Mouse (Mus musculus) embryo, embryonic 11.5 days (tissue): ENCODE measurements at regions not wholly inside any gene's neighbourhood (a gene's known extent, or its start where the extent isn't known, plus 50 kb on each side); places are given as distances from the start of the nearest gene placed in this dataset.

Experiments used
- DNase-seq: peaks from one replicate; pipeline ENCODE4 v3.0.0-alpha.2; 2012; ENCODE audit warnings: low read depth, low spot score

- DNase-seq, result peak; percentile 13
These were observed 1372.9 kb upstream of the Tenm4 start for GRCm38 (mm10) chr7:94798101-94798500.

GRCm38 (mm10) chr7:94841197-94841596 is 1329.8 kb upstream of the Tenm4 start:
- DNase-seq, result no peak

GRCm38 (mm10) chr7:94851360-94851759 is 1319.7 kb upstream of the Tenm4 start:
- no peak for DNase-seq

GRCm38 (mm10) chr7:94856636-94857035 is 1314.4 kb upstream of the Tenm4 start:
- no peak for DNase-seq

GRCm38 (mm10) chr7:94890711-94891430 is 1280.2 kb upstream of the Tenm4 start:
- DNase-seq, result no peak

- DNase-seq, result no peak
These were observed 1273.0 kb upstream of the Tenm4 start for GRCm38 (mm10) chr7:94898088-94898487.

- no peak for DNase-seq
These were observed 1244.4 kb upstream of the Tenm4 start for GRCm38 (mm10) chr7:94926547-94927123.

GRCm38 (mm10) chr7:94963758-94964299 is 1207.2 kb upstream of the Tenm4 start:
- no peak for DNase-seq

GRCm38 (mm10) chr7:94967601-94968000 is 1203.4 kb upstream of the Tenm4 start:
- no peak for DNase-seq

- no peak for DNase-seq
These were observed 1195.8 kb upstream of the Tenm4 start for GRCm38 (mm10) chr7:94975037-94975775.

GRCm38 (mm10) chr7:94996258-94996657 is 1174.8 kb upstream of the Tenm4 start:
- no peak for DNase-seq

GRCm38 (mm10) chr7:95004161-95004560 is 1166.9 kb upstream of the Tenm4 start:
- no peak for DNase-seq

- DNase-seq, result no peak
These were observed 1165.6 kb upstream of the Tenm4 start for GRCm38 (mm10) chr7:95005403-95005802.

- DNase-seq, result no peak
These were observed 1162.1 kb upstream of the Tenm4 start for GRCm38 (mm10) chr7:95008896-95009430.

- no peak for DNase-seq
These were observed 1150.8 kb upstream of the Tenm4 start for GRCm38 (mm10) chr7:95020285-95020684.

- no peak for DNase-seq
These were observed 1142.9 kb upstream of the Tenm4 start for GRCm38 (mm10) chr7:95027915-95028810.
